Mouse (Mus musculus): ENCODE measurements around the gene Trim47.

Trim47 gene

GRCm38 (mm10) chr11:116127156-116127980, at the start of gene Trim47:
Trim47 (minus strand) TSS chr11:116127210.
- no peak for DNase-seq (ENCODE audit: low spot score)

- DNase-seq (ENCODE audit: low spot score): no peak
Measured at GRCm38 (mm10) chr11:116176010-116176409, 49.0 kb upstream of the Trim47 start.

- no peak for DNase-seq (ENCODE audit: low spot score)
Measured at GRCm38 (mm10) chr11:116174775-116175448, 47.9 kb upstream of the Trim47 start.

- DNase-seq (ENCODE audit: low spot score): no peak
Measured at GRCm38 (mm10) chr11:116171959-116172358, 44.9 kb upstream of the Trim47 start.

GRCm38 (mm10) chr11:116170003-116170800, 43.2 kb upstream of the Trim47 start:
- no peak for DNase-seq (ENCODE audit: low spot score)

GRCm38 (mm10) chr11:116169214-116169613, 42.2 kb upstream of the Trim47 start:
- no peak for DNase-seq (ENCODE audit: low spot score)

GRCm38 (mm10) chr11:116167884-116168439, 41.0 kb upstream of the Trim47 start, which contains the start of gene Fbf1:
Fbf1 (minus strand) TSS chr11:116168166.
- DNase-seq (ENCODE audit: low spot score): peak; percentile 96

GRCm38 (mm10) chr11:116167232-116167631, 40.2 kb upstream of the Trim47 start:
- DNase-seq (ENCODE audit: low spot score): no peak

GRCm38 (mm10) chr11:116163002-116163401, 36.0 kb upstream of the Trim47 start:
- DNase-seq (ENCODE audit: low spot score): no peak

- DNase-seq (ENCODE audit: low spot score): no peak
Measured at GRCm38 (mm10) chr11:116162146-116162545, 35.1 kb upstream of the Trim47 start.

- DNase-seq (ENCODE audit: low spot score): no peak
Measured at GRCm38 (mm10) chr11:116161312-116161711, 34.3 kb upstream of the Trim47 start.

GRCm38 (mm10) chr11:116150960-116151359, 23.9 kb upstream of the Trim47 start:
- no peak for DNase-seq (ENCODE audit: low spot score)

GRCm38 (mm10) chr11:116149341-116149740, 22.3 kb upstream of the Trim47 start:
- no peak for DNase-seq (ENCODE audit: low spot score)

GRCm38 (mm10) chr11:116148761-116149221, 21.8 kb upstream of the Trim47 start:
- DNase-seq (ENCODE audit: low spot score): no peak

GRCm38 (mm10) chr11:116146294-116146985, 19.4 kb upstream of the Trim47 start:
- DNase-seq (ENCODE audit: low spot score): no peak

GRCm38 (mm10) chr11:116145481-116146293, 18.7 kb upstream of the Trim47 start:
- no peak for DNase-seq (ENCODE audit: low spot score)

- DNase-seq (ENCODE audit: low spot score): no peak
Measured at GRCm38 (mm10) chr11:116143468-116143867, 16.5 kb upstream of the Trim47 start.

GRCm38 (mm10) chr11:116142211-116142991, 15.4 kb upstream of the Trim47 start:
- DNase-seq (ENCODE audit: low spot score): peak; percentile 48

GRCm38 (mm10) chr11:116138468-116139138, 11.6 kb upstream of the Trim47 start, which contains the start of gene Mrpl38:
Mrpl38 (minus strand) TSS chr11:116138868.
- DNase-seq (ENCODE audit: low spot score): peak; percentile 94

Data from MN1 (cell line).